Mouse (Mus musculus) embryonic fibroblast, embryonic 13.5 days (primary cell): ENCODE results near the gene Pcsk5.

Source experiments
- CTCF ChIP-seq: IDR thresholded peaks from 2 replicates; pipeline ENCODE4 v1.5.1; 2011; ENCODE audit warnings: mild to moderate bottlenecking, control low read depth, low read length, moderate library complexity, borderline replicate concordance; ENCODE audit not compliant: insufficient read depth
- POLR2A ChIP-seq: IDR thresholded peaks from 2 replicates; pipeline ENCODE4 v1.6.1; 2011; ENCODE audit warnings: low read depth, mild to moderate bottlenecking, control low read depth, low read length, moderate library complexity

DNA sequence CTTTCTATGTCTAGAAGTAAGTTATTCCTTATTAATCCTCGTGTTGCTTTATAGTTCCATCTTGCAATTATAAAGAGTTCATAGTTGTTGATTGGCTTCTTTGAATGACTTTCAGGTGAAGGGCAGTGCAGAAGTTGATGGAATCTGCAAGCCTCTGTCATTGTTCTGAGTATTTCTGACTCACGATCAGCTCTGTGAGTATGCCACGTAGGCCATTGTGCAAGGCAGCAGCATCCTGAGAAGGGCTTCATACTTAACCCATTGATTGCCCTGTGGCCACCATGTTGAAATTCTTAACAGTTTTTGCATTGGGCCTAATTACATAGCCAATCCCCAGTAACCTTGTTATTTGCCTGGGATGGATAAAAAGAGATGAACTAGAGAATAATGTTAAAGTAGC lies 428.1 kb downstream of the Pcsk5 start:
- TF ChIP-seq CTCF: no peak
- TF ChIP-seq POLR2A: no peak
